Mouse (Mus musculus): ENCODE measurements at regions not wholly inside any gene's neighbourhood (a gene's known extent, or its start where the extent isn't known, plus 50 kb on each side); places are given as distances from the start of the nearest gene placed in this dataset.

DNA sequence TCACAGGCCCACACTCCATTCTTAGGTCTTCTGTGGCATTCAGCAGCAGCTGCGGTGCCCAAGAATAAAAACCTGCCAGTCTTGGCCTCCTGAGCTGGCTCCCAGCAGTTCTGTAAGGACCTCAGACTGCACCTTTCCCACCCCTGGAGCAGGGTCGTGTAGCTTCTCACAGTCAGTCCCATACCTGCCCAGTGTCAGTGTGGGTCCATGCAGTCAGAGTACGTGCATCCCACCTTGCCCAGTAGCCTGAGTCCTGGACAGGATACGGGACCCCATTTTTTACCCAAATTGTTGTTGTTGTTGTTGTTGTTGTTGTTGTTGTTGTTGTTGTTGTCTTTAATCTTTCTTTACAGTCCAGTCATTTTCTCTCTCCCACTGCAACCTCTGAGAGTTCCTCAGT, 6811.3 kb downstream of the 9330182O14Rik start:
- no peak for DNase-seq

DNA sequence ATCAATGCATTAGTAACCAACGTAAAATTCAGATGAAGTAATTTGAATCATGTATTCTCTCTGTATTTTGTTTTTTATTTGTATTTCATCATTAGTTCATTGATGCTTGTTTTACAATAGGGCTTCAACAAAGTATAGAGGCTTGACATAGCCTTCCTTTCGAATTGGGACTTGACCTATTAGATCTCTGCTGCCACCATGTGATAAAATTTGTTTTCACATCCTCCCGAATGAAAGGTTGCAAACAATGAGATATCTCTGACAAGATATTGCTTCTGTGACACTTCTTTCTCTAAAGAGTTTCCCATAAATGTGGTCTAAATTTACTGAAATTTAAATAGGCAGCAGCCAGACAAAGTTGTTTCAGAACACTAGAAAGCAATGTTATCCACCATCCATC, 6856.0 kb downstream of the 9330182O14Rik start:
- DNase-seq, result no peak

DNA sequence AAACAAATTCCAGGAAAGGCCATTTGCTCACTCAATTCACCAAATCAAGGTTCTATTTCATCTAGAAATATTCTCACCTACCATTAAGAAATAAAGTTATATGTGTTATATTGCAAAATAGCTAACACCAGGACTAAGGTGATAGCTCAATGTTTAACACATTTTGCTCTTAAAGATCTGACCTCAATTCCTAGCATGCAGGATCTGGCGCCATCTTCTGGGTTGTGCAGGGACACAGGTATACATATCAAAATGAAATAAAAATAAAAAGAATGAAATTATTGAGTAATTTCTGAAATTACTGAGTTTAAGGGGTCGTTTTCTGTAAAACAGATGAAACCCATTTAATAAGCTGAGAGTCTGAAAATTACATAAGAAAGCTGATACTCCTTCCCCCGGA, 6862.9 kb downstream of the 9330182O14Rik start:
- peak in 1 of 2 experiments; percentile 1 for DNase-seq

Measured in kidney, postnatal 4 days (tissue).